Mouse (Mus musculus) T-helper 2 cell (primary cell): ENCODE measurements around the gene Zyg11b.

Experiments
- in situ Hi-C: fragments of 300-600 bp; cut with MboI, MseI; formaldehyde crosslinking; loops from one replicate; pipeline ENCODE4 v1.15.1; 2025; ENCODE audit warnings: high pct_unique_total_duplicates

Zyg11b gene

DNA sequence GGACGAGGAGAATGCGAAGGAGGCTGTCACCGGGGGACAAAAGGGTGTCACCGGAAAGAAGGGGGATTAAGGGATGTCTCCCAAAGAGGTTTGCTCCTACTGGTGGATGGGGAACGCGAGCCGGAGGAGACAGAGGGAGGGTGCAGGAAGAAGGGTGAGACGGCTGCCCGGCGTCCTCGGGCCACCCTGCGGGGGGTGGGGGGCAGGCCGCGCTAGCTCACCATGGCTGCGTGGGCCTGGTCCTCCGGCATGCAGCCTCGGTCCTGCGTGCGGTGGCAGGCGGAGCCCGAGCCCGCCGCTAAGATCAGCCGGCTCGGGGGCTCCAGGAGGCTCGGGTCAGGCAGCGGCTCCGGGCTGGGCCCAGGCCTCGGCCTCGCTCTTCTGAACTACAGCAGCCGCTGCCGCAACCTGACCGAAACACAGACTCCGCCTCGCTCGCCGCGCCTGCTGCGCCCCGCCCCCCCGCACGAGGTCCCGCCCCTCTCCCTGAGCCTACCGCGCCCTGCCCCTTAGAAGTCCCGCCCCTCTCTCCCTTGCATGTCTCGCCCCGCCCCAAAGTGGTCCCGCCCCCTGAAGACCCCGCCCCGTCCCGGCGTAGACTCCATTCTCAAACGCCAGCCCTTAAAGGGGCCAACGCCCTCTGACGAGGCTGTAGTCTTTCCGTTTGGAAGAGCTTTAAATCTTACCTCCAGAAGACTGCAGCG lies at the start of gene Zyg11b:
Zyg11b (minus strand) TSS at position 427 of the 704 bp plus-strand sequence.
- in situ Hi-C loops, result no loop called here

DNA sequence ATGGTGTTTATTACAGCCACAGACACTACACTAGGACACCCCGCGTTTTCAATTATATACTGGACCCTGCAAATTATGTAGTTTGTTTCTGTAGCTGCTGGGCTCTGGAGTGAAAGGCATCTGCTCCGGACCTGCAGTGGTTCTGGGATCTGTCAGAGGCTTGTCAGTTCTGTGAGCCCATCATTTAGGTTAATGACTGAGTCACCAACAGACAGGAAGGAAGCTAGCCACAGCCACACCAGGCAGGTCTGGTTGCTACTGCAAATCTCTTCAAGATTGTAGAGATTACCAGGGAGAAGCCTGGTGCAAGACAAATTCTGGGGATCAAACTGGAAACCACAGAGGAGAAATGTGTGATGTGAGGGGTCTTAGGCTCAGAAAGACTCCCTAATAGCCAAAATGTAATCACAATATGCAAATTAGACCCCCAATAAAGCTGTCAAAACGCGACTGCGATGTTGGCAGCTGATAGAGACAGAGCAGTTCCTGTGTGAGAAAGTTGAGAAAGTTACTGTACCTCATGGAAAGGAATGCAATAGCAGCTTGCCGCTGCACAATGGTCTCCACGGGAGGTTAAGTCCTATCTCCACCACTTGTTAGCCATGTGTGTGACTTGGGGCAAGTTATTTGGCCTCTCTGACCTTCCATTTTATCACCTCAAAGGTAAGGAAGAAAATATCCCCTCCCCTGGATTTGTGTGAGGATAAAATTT lies 49.1 kb upstream of the Zyg11b start:
- in situ Hi-C loops, result loop anchor here (25.0 kb wide), 1 partner anchor 212 kb away; no protein-coding TSS in a partner anchor

DNA sequence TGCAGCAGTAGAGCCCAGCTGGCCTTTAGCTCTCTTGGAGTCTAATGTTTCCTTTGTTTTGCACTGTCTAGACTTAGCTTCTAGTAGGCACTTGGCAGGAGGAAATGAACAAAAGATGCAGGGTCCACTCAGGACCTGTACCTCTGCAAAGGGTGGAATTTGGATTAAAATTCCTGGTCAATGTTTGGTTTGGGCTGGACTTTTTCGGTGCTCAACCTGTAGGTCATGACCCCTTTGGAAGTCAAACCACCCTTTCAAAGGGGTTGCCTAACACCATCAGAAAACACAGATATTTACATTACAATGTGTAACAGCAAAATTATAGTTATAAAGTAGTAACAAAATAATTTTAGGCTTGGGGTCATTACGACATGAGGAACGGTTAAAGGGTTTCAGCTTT lies 48.2 kb upstream of the Zyg11b start:
- in situ Hi-C loops, result loop anchor here (25.0 kb wide), 1 partner anchor 213 kb away; no protein-coding TSS in a partner anchor

DNA sequence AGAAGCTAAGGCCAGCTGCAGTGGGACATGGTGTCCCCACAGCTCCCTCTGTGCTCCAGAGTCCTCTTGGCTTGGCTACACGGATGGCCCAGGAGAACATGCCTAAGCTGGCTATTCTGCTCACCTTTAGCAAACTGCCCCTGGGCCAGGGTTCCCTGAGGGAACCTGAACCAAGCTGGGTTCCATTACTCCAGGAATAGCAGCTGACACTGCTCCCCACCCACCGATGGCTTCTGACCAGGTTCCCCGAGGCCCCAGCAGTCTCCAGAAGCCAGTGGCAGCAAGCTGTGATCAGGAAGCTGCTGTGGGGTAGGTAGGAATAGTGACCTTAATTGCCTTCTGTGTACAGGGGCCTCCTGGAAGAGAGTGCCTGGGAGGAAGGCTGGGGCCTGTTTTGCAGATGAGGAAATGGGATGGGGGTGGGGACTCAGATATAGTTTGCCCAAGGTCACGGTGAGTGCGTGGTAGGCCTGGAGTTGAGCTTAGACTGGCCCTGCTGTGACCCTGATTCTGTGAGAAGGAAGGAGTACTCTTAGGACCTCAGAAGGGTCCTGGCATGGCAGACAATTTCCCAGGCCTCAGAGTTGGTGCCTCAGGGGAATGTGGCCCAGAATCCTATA lies 47.5 kb upstream of the Zyg11b start:
- in situ Hi-C loops, result loop anchor here (25.0 kb wide), 1 partner anchor 214 kb away; no protein-coding TSS in a partner anchor

DNA sequence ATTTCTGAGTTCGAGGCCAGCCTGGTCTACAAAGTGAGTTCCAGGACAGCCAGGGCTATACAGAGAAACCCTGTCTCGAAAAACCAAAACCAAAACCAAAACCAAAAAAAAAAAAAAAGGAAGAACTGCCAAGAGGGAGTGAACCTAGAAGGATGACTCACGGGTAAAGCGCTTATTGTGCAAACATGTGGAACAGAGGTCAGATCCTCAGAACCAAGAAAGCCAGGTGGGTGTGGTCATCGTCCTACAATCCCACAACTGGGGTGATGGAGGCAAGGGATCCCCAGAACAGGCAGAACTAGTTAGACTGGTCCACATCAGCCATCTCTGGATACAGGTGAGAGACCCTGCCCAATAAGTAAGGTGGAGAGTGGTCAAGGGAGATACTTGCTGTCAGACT lies 46.2 kb upstream of the Zyg11b start:
- in situ Hi-C loops, result loop anchor here (25.0 kb wide), 1 partner anchor 215 kb away; no protein-coding TSS in a partner anchor

DNA sequence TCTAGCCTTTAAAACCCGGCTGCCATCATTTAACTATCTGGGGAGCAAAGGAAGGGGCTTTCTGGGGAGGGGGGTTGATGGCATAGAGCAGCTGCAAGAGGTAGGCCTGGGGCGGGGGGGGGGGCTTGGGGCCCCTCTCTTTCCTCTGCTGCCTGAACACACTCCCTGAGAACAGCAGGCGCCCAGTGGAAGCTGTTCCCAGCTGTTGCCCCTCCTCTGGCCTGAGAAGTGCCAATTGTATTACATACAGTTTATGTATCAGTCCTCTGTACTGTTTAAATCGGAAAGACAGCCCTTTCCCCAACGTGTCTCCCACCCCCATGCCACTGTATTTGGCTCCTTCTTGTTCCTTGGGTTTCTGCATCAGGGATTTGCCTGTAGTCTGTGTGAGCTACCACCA lies 44.9 kb upstream of the Zyg11b start:
- in situ Hi-C loops, result loop anchor here (25.0 kb wide), 1 partner anchor 216 kb away; no protein-coding TSS in a partner anchor

DNA sequence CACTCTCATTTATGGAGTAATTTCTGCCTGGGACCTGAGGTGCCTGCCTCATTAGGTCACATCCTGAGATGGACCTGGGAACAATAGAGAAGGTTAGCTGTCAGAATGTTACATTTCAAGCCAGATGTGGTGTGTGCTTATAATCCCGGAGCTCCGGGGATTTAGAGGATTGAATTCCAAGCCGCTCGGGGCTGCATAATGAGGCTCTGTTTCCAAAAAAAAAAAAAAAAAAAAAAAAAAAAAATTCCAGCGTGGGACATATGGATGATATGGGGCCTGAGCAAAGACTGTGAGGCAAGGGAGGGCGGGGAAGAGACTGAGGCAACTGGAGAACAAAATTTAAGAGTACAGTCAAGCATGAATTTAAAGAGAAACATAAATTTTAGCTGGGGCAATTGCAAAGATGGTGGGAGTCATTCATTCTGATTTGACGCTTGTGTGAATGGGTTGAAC lies 43.8 kb upstream of the Zyg11b start:
- in situ Hi-C loops, result loop anchor here (25.0 kb wide), 1 partner anchor 218 kb away; no protein-coding TSS in a partner anchor

DNA sequence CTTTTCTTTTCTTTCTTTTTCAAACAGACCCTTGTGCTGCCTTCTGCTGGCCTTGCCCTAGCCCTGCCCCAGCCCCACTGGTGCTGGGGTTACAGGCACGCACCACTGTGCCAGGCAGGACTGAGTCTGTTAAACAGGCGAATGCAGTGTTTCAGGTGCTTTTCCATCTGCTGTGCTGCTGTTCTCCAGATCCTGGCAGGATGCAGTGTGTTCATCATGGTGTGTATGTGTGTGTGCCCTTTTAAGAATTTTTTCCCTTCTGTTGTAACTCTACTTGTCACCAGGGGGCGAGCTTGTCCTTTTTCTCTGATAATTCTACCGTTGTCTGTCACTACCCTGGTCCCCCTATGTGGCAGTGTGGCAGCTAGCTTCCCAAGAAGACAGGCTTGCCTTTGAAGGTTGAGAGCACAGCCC lies 38.4 kb upstream of the Zyg11b start:
- in situ Hi-C loops, result loop anchor here (25.0 kb wide), 1 partner anchor 223 kb away; no protein-coding TSS in a partner anchor

DNA sequence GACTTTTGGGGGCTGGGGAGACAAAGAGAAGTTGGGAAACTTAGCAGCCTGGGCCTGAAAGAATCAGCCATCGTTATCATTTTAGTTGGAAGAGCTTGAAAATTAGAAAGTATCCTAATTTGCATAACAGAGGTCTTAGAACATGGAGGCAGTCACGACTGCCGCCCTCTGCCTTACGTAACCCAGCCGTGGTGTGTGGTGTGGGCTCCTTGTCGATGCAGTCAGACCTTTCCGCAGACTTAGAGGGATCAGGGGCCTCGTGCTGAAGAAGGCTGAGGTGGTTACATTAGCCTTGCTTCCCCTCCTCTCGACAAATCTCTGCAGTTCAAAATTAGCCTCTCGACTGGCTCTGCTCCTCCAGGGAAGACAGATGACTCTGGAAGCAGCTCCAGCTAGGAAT lies 37.9 kb upstream of the Zyg11b start:
- in situ Hi-C loops, result loop anchor here (25.0 kb wide), 1 partner anchor 223 kb away; no protein-coding TSS in a partner anchor

DNA sequence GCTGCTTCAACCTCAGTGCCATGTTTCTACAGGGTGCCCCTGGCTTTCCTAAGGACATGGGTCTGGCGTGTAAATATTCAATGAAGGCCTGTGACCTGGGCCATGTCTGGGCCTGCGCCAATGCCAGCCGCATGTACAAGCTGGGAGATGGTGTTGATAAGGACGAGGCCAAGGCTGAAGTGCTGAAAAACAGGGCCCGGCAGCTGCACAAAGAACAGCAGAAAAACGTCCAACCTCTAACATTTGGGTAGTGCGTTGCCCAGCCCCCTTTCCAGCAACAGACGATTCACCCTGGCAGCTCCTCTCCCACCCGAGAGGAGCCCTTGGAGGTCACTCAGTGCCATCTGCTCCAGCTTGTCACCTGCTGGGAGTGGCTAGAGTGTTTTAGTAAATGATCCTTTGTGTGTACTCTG lies 37.4 kb upstream of the Zyg11b start:
- in situ Hi-C loops, result loop anchor here (25.0 kb wide), 1 partner anchor 224 kb away; no protein-coding TSS in a partner anchor

DNA sequence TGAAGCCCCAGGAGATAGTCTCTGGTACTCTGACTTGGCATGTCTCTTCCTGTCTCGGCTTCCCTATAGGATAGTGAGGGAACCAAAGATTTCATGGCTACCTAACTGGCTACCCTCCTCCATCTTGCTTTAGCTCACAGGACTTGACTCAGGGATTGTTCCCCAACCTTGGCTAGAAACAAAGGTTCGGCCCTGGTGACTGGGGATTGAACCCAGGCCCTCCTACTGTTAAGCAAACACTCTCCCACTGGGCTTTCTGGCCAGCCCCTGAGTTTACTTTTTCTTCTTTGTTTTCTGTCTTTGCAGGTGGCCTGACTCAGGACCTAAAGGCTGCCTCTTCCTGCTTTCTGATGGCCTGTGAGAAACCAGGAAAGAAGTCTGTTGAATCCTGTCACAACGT lies 36.9 kb upstream of the Zyg11b start:
- in situ Hi-C loops, result loop anchor here (25.0 kb wide), 1 partner anchor 224 kb away; no protein-coding TSS in a partner anchor

DNA sequence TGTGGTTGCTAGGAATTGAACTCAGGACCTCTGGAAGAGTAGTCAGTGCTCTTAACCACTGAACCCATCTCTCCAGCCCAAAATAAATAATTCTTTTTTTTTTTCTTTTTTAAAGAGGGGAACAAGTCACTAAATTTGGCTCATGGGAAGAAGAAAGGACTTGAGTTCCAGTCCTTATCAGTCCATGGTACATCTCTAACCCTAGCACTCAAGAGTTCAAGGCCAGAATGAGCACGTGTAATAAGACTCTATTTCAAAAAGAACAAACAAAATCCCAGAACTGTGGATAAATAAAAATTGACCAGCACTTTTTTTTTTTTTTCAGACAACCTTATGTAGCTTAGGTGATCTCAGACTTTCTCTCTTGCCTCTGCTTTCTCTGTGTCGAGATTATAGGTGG lies 35.9 kb upstream of the Zyg11b start:
- in situ Hi-C loops, result loop anchor here (25.0 kb wide), 1 partner anchor 226 kb away; no protein-coding TSS in a partner anchor

DNA sequence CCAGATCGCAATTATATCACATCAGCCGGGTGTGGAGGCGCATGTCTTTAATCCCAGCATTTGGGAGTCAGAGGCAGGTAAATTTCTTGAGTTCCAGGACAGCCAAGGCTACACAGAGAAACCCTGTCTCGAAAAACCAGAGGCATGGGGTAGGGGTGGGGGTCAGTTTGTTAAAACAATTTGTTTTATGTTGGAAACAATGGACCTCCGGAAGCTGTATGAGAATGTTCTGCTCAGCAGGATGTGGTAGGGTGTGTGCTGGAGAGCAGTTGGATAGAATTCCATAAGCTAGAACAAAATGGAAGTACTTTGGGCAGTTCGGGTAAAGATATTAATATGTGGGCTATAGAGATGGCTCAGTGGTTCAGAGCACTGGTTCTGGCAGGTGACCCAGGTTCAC lies 34.5 kb upstream of the Zyg11b start:
- in situ Hi-C loops, result loop anchor here (25.0 kb wide), 1 partner anchor 227 kb away; no protein-coding TSS in a partner anchor

DNA sequence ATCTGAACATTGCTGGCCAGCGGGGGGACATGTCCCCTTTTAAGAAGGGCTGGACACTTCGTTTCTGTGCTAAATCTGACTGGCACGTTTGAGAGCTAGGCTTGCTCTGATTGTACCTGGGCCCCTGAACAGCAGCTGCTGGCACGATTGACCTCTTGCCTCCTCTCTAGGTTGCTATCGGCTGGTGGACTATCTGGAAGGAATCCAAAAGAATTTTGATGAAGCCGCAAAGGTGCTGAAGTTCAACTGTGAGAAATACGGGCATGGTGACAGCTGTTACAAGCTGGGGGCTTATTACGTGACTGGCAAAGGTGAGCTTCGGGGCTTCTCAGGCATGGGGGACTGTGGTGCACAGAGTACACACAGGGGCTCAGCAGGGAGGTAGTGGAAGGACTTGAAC lies 31.1 kb upstream of the Zyg11b start:
- in situ Hi-C loops, result loop anchor here (25.0 kb wide), 1 partner anchor 230 kb away; no protein-coding TSS in a partner anchor

DNA sequence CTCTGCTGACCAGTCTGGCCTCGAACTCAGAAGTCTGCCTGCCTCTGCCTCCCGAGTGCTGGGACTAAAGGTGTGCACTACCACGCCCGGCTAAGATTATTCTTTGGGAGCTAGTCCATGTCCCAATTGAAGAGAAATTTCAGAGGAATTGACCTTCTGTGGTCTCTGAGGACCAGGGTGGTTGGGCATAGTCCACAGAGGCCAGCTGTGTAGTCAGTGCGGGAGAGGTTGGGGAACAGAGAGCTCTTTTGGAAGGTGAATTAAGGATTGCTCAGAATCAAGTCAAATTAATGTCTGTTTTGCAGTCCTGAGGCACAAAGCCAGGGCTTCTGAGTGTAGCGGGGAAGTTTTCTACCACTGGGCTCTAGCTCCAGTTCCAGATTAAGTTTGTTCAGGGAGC lies 28.9 kb upstream of the Zyg11b start:
- in situ Hi-C loops, result loop anchor here (25.0 kb wide), 1 partner anchor 232 kb away; no protein-coding TSS in a partner anchor

DNA sequence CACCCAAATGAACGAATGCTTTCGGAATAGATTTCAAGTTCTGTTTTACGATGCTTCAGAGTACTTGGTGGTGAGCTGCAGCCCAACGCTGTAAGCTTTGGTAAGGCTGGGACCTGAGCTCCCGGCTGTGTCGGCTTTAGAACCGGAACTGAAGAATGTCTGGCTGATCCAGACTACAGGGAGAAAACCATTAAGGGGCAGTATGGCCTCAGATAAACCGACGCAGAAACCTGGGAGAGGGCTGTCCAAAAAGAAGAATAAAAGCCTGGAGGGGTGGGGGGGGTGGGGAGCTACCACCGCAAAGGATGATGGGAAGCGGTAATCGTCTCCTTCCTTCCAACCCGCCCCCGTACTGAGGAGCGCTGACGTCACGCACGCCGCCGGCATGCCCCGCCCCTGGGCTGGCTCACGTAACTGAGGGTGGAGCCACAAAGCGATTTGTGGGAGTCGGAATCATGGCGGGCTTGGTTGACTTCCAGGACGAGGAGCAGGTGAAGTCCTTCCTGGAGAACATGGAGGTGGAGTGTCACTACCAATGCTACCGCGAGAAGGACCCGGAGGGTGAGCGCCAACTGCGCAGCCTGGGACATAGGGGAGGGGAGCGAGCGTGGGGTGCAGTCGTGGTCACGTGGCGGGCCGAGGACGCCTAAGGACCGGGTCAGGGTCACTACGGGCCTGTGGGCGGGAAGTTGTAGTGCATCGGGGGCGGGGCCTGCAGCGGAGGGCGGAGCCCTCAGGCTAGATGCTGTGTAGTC lies 27.0 kb upstream of the Zyg11b start, which contains the start of gene Coa7:
Coa7 (plus strand) TSS at position 411 of the 755 bp plus-strand sequence.
- in situ Hi-C loops, result loop anchor here (25.0 kb wide), 1 partner anchor 234 kb away; no protein-coding TSS in a partner anchor

DNA sequence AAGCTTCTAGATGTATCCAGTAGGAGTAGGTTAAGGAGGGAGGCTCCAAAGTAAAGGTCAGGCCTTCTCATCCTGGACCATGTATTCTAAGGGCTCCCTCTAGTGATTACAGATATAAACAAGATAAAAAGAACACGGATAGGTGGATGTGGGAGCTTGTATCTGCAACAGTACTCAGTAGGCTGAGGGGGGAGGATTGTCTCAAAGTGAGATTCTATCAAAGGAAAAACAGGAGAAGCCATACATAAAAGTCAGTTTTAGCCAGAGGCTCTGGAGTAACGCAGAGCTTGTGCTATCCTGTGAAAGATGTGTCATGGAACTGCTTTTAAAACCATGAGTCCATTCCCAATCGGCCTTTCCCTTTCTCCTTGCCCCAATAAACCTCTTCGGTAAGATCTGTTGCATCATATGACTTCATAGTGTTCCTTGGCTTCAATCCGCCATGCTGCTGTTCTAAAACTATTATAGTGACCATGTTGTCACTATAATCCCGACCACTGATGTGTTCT lies 26.2 kb upstream of the Zyg11b start:
- in situ Hi-C loops, result loop anchor here (25.0 kb wide), 1 partner anchor 235 kb away; no protein-coding TSS in a partner anchor

DNA sequence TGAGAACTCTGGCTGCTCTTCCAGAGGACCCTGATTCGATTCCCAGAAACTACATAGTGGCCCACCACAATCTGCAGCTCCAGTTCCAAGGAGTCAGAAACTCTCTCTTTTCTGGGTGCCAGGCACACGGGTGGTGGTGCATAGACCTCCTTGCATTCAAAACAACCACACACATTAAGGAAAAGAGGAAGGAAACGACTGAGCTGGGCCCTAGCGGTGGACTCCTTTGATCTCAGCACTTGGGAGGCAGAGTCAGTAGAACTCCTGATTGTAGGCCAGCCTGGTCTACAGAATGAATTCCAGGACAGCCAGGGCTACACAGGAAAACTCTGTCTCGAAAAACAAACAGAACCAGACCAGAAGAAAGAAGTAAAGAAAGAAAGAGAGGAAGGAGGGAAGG lies 22.7 kb upstream of the Zyg11b start:
- in situ Hi-C loops, result no loop called here

DNA sequence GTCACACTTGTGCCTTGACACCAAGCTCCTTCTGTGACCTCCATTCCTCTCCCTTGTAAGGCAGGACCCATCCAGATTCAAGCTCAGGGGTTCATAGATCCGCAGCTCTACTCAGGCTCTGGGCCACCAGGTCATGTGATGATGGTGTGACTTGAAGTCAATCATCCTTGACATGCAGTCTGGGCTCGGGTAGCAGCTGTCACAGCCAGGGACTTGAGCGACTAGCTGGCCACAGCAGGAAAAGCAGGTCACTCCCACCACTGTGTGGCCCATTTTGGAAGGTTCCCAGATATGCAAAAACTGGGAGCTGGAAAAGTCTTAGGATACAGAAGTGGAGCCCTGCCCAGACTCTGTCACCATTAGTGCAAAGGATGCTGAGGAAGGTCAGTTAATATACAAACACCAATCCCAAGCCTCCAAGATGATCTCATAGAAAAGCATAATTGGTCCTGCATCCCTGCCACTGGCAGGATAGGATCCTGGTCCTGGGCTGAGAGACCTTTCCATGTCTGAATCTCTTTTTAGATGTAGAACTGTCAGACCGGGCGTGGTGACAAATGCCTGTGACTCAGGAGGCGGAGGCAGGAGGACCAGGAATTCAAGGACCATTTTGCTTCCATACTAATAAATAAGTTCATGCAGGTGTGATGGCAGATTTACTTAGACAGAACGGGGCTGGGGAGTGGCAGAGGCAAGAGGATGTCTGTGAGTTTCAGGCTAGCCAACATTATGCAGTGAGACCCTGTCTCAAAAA lies 19.9 kb upstream of the Zyg11b start:
- in situ Hi-C loops, result no loop called here

DNA sequence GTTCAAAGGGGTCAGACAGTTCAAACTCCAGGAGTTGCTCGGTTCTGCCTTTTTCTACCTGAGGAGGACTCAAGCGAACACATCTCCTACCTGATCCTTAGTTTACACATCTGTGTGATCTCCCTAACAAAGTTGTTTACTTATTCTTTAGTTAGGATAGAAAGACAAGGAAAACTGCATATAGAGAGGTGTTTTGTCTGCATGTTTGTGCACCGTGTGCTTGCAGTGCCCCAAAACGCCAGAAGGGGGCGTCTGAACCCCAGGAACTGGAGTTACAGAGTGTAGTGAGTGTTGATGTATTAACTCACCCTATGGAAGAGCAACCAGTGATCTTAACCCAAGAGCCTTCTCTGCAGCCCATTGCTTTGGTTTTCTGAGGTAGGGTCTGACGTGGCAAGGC lies 18.9 kb upstream of the Zyg11b start:
- in situ Hi-C loops, result no loop called here
